ENCODE assay signal across 6 mouse cellular contexts in genomic region chr19:24092060-24092459, GRCm38 (mm10).
DNase-seq lines count a peak whose midpoint lies in the region; ATAC-seq and TF ChIP-seq lines count a peak whose summit lies in the region.
"Not testable (repeated sequence)": the region's sequence is repeated elsewhere in the genome, so short reads cannot be mapped to it uniquely, and the experiment has no call there.

No protein-coding gene starts in this region.

- not testable (repeated sequence) for H3K79me2 ChIP-seq in CH12.LX (replicated peaks; ENCODE audit: control insufficient read depth, extremely low read depth, insufficient read depth, poor library complexity, severe bottlenecking); MEL (ENCODE audit: control insufficient read depth, insufficient read depth, low read length, poor library complexity)

- not testable (repeated sequence) for H3K4me1 ChIP-seq in CH12.LX (ENCODE audit: control insufficient read depth in 1 of 2, insufficient read depth in 2 of 2); MEL (ENCODE audit: control insufficient read depth in 1 of 2, insufficient read depth in 2 of 2, low read length in 2 of 2); intestine, embryonic 16.5 days (ENCODE audit: control insufficient read depth, insufficient read depth, low read length); stomach, postnatal 0 days (replicated peaks; ENCODE audit: control insufficient read depth, insufficient read depth)

- not testable (repeated sequence) for H3K4me3 ChIP-seq in CH12.LX (replicated peaks in 1 of 3; ENCODE audit: low read depth in 2 of 3, low read length in 2 of 3, poor library complexity in 1 of 3); MEL (ENCODE audit: control insufficient read depth in 1 of 2, insufficient read depth in 1 of 2, low read depth in 2 of 2, low read length in 2 of 2); intestine, embryonic 16.5 days (ENCODE audit: low read length); stomach, postnatal 0 days (ENCODE audit: low read depth, low read length)

- WGBS in intestine, embryonic 16.5 days = 67% methylated on average over 8 of the region's 8 CpGs
- WGBS in stomach, postnatal 0 days = 61% methylated on average over 8 of the region's 8 CpGs

- not testable (repeated sequence) for H3K9me3 ChIP-seq in CH12.LX (replicated peaks; ENCODE audit: low read length); MEL (replicated peaks; ENCODE audit: insufficient read depth, low read length); intestine, embryonic 16.5 days (ENCODE audit: control insufficient read depth, low read length); stomach, postnatal 0 days (ENCODE audit: control insufficient read depth, low read length)

- 0 out of 2 replicates have a peak, but pooled peaks have one; percentile 36 for ATAC-seq in intestine, embryonic 16.5 days
- ATAC-seq in stomach, postnatal 0 days (ENCODE audit: low FRiP score, low TSS enrichment) = peak; percentile 84

- H3K9ac ChIP-seq in CH12.LX (ENCODE audit: insufficient read depth, low read depth); MEL (ENCODE audit: control insufficient read depth, low read depth, low read length, poor library complexity, severe bottlenecking); intestine, embryonic 16.5 days (ENCODE audit: low read depth, low read length); stomach, postnatal 0 days (ENCODE audit: low read length): not testable (repeated sequence)

- dilution Hi-C loops in CH12.LX (cut with MboI; ENCODE audit: extremely low pct_ligation_motif_present, extremely low pct_unique_long_range_greater_than_20kb, low sequenced_read_pairs) = not testable (repeated sequence)

- TF ChIP-seq CTCF in CH12.LX (conservative IDR thresholded peaks at IDR 0.05 in 1 of 2, IDR thresholded peaks at IDR 0.05 in 1 of 2; ENCODE audit: low read depth in 2 of 2, low read length in 2 of 2); MEL (IDR thresholded peaks at IDR 0.05 in 2 of 3, conservative IDR thresholded peaks at IDR 0.05 in 1 of 3; ENCODE audit: control insufficient read depth in 1 of 3, insufficient read depth in 1 of 3, low read depth in 2 of 3, low read length in 3 of 3, poor library complexity in 1 of 3, severe bottlenecking in 1 of 3); stomach, postnatal 0 days (IDR thresholded peaks at IDR 0.05; ENCODE audit: low read depth): not testable (repeated sequence)

- not testable (repeated sequence) for TF ChIP-seq RAD21 in CH12.LX (IDR thresholded peaks at IDR 0.05; ENCODE audit: low read depth, low read length); MEL (IDR thresholded peaks at IDR 0.05; ENCODE audit: low read depth, low read length)

- TF ChIP-seq EP300 in CH12.LX (IDR thresholded peaks at IDR 0.05; ENCODE audit: low read length); MEL (IDR thresholded peaks at IDR 0.05; ENCODE audit: low read depth in 1 of 2, low read length in 2 of 2); stomach, postnatal 0 days (optimal IDR thresholded peaks at IDR 0.05): not testable (repeated sequence)

- in situ Hi-C loops in CH12.LX (cut with MboI; ENCODE audit: low pct_ligation_motif_present, low pct_unique_long_range_greater_than_20kb, low sequenced_read_pairs) = not testable (repeated sequence)

- TF ChIP-seq POLR2A in CH12.LX (IDR thresholded peaks at IDR 0.05; ENCODE audit: low read depth, low read length); MEL (IDR thresholded peaks at IDR 0.05; ENCODE audit: control insufficient read depth in 1 of 2, insufficient read depth in 1 of 2, low read depth in 1 of 2, low read length in 2 of 2, poor library complexity in 1 of 2): not testable (repeated sequence)

- H3K36me3 ChIP-seq in CH12.LX (replicated peaks in 1 of 2; ENCODE audit: control insufficient read depth in 1 of 2, insufficient read depth in 1 of 2, low read length in 1 of 2) = peaks cover 6 to 35% of the 10 kb centered on the region in 2 experiments
- not testable (repeated sequence) for H3K36me3 ChIP-seq in MEL (ENCODE audit: control insufficient read depth in 1 of 2, insufficient read depth in 2 of 2, low read length in 2 of 2); intestine, embryonic 16.5 days (ENCODE audit: control insufficient read depth, insufficient read depth, low read length); stomach, postnatal 0 days (ENCODE audit: control insufficient read depth, insufficient read depth, low read length)

- H3K4me2 ChIP-seq in CH12.LX (ENCODE audit: insufficient read depth, low read depth, poor library complexity, severe bottlenecking); intestine, embryonic 16.5 days (ENCODE audit: low read depth, low read length); stomach, postnatal 0 days (replicated peaks; ENCODE audit: low read depth): not testable (repeated sequence)

- DNase-seq in 416B (ENCODE audit: low read depth) (peak; percentile 12), MEL (ENCODE audit: low read depth, low spot score) (peak; percentile 7)
- not testable (repeated sequence) for DNase-seq in CH12.LX (ENCODE audit: extremely low read depth)
- peak; percentile 4 for DNase-seq in c-Kit-positive CD71-positive TER-119-positive erythroid progenitor cells, embryonic 14.5 days (ENCODE audit: low spot score)
- DNase-seq in stomach, postnatal 0 days (ENCODE audit: low spot score) = peak; percentile 77

- H3K27me3 ChIP-seq in CH12.LX (replicated peaks); MEL (ENCODE audit: control insufficient read depth in 1 of 2, insufficient read depth in 2 of 2, low read length in 2 of 2); intestine, embryonic 16.5 days (replicated peaks; ENCODE audit: control insufficient read depth, insufficient read depth, low read length); stomach, postnatal 0 days (ENCODE audit: control insufficient read depth, insufficient read depth, low read length): not testable (repeated sequence)

- H3K27ac ChIP-seq in CH12.LX (ENCODE audit: insufficient read depth, low read depth); MEL (ENCODE audit: control insufficient read depth, low read depth, low read length); intestine, embryonic 16.5 days (ENCODE audit: low read length); stomach, postnatal 0 days (replicated peaks): not testable (repeated sequence)

TF ChIP-seq in CH12.LX, 34 proteins besides CTCF, POLR2A, EP300 and RAD21:
- peak; percentile 37 for TF ChIP-seq ZNF384 (IDR thresholded peaks at IDR 0.05; ENCODE audit: low read depth, low read length)
